Mouse (Mus musculus) thymus, adult 2 months (tissue): Measurements from ENCODE around the gene Adh7.

Source experiments
- CTCF ChIP-seq: fragments of 200-500 bp; IDR thresholded peaks from 2 replicates; pipeline ENCODE4 v1.5.1; 2012; ENCODE audit warnings: mild to moderate bottlenecking, control low read depth, low read length, moderate library complexity, borderline replicate concordance; ENCODE audit not compliant: control insufficient read depth, poor library complexity, insufficient read depth; ENCODE audit errors: extremely low read depth
- POLR2A ChIP-seq: fragments of 200-500 bp; IDR thresholded peaks from 2 replicates; pipeline ENCODE4 v1.6.1; 2012; ENCODE audit warnings: mild to moderate bottlenecking, low read length, control low read depth, moderate library complexity; ENCODE audit not compliant: control insufficient read depth, poor library complexity, insufficient read depth; ENCODE audit errors: extremely low read depth

- no peak for TF ChIP-seq POLR2A
- TF ChIP-seq CTCF: no peak
Measured at GRCm38 (mm10) chr3:138239461-138239860, 21.9 kb downstream of the Adh7 start.
